Mouse (Mus musculus) adrenal gland, postnatal 36 days (tissue): Measurements from ENCODE around the gene Bpifc. TPM values are rescaled to one million over a fixed set of nuclear protein-coding genes. Genes with fewer than 3 reads are reported as not detected.
A peak's percentile ranks its signal among the peaks of the same experiment; 100 is the strongest.

Experiments used
- DNase-seq, 2 experiments: peaks; one replicate each; pipeline ENCODE4 v3.0.0; 2021; ENCODE audit warnings: mixed read lengths in 1 of 2
- total RNA-seq, 2 experiments: library from RNA; stranded (reverse); gene quantifications; 2 replicates each; pipeline ENCODE4 v1.2.3; 2021

The Bpifc gene
- total RNA-seq, 2 experiments from 2014 or later: 0.13 to 1.2 TPM

- DNase-seq: no peak
Measured at GRCm38 (mm10) chr10:86017781-86018180, 6.1 kb upstream of the Bpifc start.

- no peak for DNase-seq
Measured at GRCm38 (mm10) chr10:86011172-86011571, 523 bp downstream of the Bpifc start.

GRCm38 (mm10) chr10:86010636-86011035 lies 1.1 kb downstream of the Bpifc start:
- DNase-seq: peak; percentile 43 to 55

GRCm38 (mm10) chr10:86009688-86010087 lies 2.0 kb downstream of the Bpifc start:
- no peak for DNase-seq

GRCm38 (mm10) chr10:86006455-86006854 lies 5.2 kb downstream of the Bpifc start:
- DNase-seq: no peak

- no peak for DNase-seq
Measured at GRCm38 (mm10) chr10:86000447-86000846, 11.2 kb downstream of the Bpifc start.

- DNase-seq: no peak
Measured at GRCm38 (mm10) chr10:85994543-85995104, 17.1 kb downstream of the Bpifc start.

- DNase-seq: no peak
Measured at GRCm38 (mm10) chr10:85993836-85994235, 17.9 kb downstream of the Bpifc start.

GRCm38 (mm10) chr10:85992412-85992811 lies 19.3 kb downstream of the Bpifc start:
- DNase-seq: no peak

GRCm38 (mm10) chr10:85989412-85990115 lies 22.1 kb downstream of the Bpifc start:
- DNase-seq: no peak

- no peak for DNase-seq
Measured at GRCm38 (mm10) chr10:85972915-85973314, 38.8 kb downstream of the Bpifc start.

- no peak for DNase-seq
Measured at GRCm38 (mm10) chr10:85971826-85972225, 39.9 kb downstream of the Bpifc start.

GRCm38 (mm10) chr10:85969894-85970620 lies 41.6 kb downstream of the Bpifc start:
- peak in 1 of 2 experiments; percentile 18 for DNase-seq

GRCm38 (mm10) chr10:85968731-85969130 lies 43.0 kb downstream of the Bpifc start:
- DNase-seq: no peak

GRCm38 (mm10) chr10:85968157-85968634 lies 43.5 kb downstream of the Bpifc start:
- peak; percentile 83 for DNase-seq

- DNase-seq: no peak
Measured at GRCm38 (mm10) chr10:85967411-85968156, 44.1 kb downstream of the Bpifc start.

GRCm38 (mm10) chr10:85966476-85966875 lies 45.2 kb downstream of the Bpifc start:
- no peak for DNase-seq

GRCm38 (mm10) chr10:85964316-85964715 lies 47.4 kb downstream of the Bpifc start:
- no peak for DNase-seq

GRCm38 (mm10) chr10:85962897-85963296 lies 48.8 kb downstream of the Bpifc start:
- DNase-seq: no peak

GRCm38 (mm10) chr10:85957464-85957950 lies 54.2 kb downstream of the Bpifc start, which contains the start of gene Rtcb:
Rtcb (minus strand) TSS chr10:85957823.
- DNase-seq: peak; percentile 98 to 99

- no peak for DNase-seq
Measured at GRCm38 (mm10) chr10:85956871-85957419, 54.8 kb downstream of the Bpifc start.

- DNase-seq: no peak
Measured at GRCm38 (mm10) chr10:85954429-85954828, 57.3 kb downstream of the Bpifc start.
